Mouse (Mus musculus) embryonic fibroblast, embryonic 13.5 days (primary cell): ENCODE measurements around the gene Xcl1. TPM values are rescaled to one million over a fixed set of nuclear protein-coding genes. Genes with fewer than 3 reads are reported as not detected.
"Not testable (repeated sequence)": the region's sequence is repeated elsewhere in the genome, so short reads cannot be mapped to it uniquely, and the experiment has no call there.

Experiments used
- H3K27ac ChIP-seq: 2 replicates; pipeline ENCODE4 v1.5.1; 2012; ENCODE audit warnings: low read length, control low read depth, inconsistent platforms; ENCODE audit not compliant: insufficient read depth
- H3K4me1 ChIP-seq: 2 replicates; pipeline ENCODE4 v1.6.1; 2011; ENCODE audit warnings: low read length; ENCODE audit not compliant: control insufficient read depth, insufficient read depth
- H3K4me3 ChIP-seq: 2 replicates; pipeline ENCODE4 v1.5.1; 2011; ENCODE audit warnings: mild to moderate bottlenecking, control low read depth, low read length; ENCODE audit not compliant: insufficient read depth
- CTCF ChIP-seq: IDR thresholded peaks from 2 replicates; pipeline ENCODE4 v1.5.1; 2011; ENCODE audit warnings: mild to moderate bottlenecking, control low read depth, low read length, moderate library complexity, borderline replicate concordance; ENCODE audit not compliant: insufficient read depth
- POLR2A ChIP-seq: IDR thresholded peaks from 2 replicates; pipeline ENCODE4 v1.6.1; 2011; ENCODE audit warnings: low read depth, mild to moderate bottlenecking, control low read depth, low read length, moderate library complexity
- polyA plus RNA-seq: library from polyadenylated mRNA; stranded (reverse); fragments of >200 nt; gene quantifications from 2 replicates; pipeline ENCODE4 v1.2.4, GENCODE M21; 2011; ENCODE audit warnings: low read depth; ENCODE audit not compliant: missing spikeins, insufficient read length

Gene Xcl1
- not detected in 2 replicates for polyA plus RNA-seq

DNA sequence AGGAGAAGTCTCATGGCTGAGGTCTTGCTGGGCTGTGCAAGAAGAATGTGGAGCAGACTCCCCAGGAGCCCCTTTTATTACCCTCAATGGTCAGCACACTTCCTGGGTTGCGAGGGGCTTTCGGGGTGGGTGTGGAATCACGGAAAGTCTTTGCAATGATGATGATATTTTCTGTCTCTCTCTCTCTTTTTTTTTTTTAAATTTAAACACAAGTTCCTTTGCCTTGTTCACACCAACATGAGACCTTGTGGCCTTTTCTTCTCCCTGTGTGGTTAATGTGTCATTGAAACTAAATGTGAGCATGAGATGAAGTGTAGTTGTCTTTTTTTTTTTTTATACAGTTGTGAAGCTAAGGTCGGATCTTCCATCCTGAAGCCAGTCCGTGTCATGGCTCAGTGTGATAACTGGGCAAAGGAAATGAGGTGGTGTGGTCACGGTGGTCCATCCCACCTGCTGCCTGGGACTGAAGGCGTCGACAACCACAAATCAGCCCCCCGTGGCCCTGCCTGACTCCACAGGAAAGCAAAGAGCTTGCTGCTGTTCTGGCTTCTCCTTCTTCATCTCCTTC is at the start of gene Xcl1:
Gene Xcl1 (minus strand): TSS at position 51 of the 568 bp plus-strand sequence.
- no peak within 1 kb of the TSS for H3K4me3 ChIP-seq
- TF ChIP-seq CTCF: no peak
- no peak for TF ChIP-seq POLR2A
- no peaks in the 10 kb centered on the region for H3K4me1 ChIP-seq
- no peak within 1 kb of the TSS for H3K27ac ChIP-seq

DNA sequence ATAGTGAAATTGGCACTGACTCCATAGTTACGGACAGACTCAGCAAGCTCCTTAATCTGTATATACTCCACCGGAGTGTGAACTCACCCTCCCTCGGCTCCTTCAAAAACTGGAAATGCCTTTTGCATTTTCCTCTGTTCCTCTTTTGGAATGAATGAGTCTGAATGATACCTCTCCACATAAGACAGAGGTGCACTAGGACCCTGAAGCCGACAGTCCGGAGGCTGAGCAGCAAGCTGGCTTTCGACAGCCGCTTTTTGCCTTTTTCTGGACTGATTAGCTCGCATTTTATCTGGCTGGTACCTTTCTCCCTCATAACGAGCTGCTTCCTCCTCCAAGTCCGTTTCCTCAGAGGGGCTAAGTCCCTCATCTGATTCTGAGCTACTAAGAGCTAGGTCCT is 49.4 kb upstream of the Xcl1 start:
- H3K4me1 ChIP-seq, H3K4me3 ChIP-seq, H3K27ac ChIP-seq: not testable (repeated sequence)

DNA sequence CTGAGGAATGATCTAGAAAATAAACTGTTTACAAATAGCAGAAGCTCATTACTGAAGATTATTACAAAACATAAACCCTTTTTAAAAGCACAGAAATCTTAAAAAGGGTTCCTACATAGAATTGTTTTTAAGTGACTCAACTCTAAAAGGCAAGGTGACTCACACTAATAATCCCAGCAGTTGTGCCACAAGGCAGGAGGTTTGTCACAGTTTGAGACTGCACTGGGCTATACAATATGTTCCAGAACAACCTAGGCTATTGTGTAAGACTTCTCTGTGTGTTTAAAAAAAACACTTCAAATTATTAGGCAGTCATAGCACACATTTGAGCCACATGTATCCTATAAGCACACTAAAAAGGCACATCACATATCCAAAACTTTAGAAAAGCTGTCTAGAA is 42.0 kb upstream of the Xcl1 start:
- Histone ChIP-seq H3K4me1 (peaks cover 4% of the 10 kb centered on the region; the same call in 1 of the 2 replicates), H3K27ac (peak overlapping the region; percentile 90), H3K4me3 (no peak overlapping the region)
- TF ChIP-seq POLR2A (no peak), CTCF (no peak)

DNA sequence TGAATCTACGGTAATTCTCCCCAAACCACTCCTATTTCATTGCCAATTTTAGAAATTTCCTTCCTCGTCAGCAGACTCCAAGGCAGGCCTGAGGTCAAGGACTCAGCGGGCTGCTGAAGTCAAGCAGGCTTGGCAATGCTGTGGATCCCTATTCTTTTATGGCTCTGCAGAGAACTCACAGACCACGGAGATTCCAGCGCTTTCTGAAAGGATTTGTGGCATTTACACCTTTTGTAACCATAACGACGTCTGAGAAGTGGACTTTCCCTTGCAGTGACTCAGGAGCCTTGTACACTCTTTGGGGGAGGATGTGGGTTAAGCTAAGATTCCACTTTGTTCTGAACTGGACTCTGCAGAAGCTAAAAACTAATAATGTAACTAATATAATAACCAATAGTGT is 40.4 kb upstream of the Xcl1 start:
- TF ChIP-seq POLR2A: no peak
- no peak for TF ChIP-seq CTCF
- H3K4me1 ChIP-seq: peaks cover 4% of the 10 kb centered on the region; the same call in 1 of the 2 replicates

DNA sequence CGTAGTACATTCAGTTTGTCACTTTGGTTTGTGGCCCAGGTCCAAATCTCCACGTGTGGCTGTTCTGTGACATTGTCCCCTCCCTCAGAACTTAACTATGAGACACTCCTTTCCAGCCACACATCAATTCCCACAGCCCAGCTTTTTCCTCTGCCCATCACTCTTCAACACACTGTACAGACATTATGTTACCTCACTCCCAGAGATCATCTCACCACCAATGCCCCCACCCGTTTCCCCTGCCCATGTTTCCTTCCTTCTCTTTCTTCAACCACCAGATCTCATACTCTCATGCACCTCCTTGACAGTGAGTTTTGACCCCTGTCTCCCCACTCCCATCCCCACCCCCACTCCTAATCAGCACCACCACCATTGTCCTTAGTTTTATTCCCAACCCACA is 39.9 kb upstream of the Xcl1 start:
- no peak for TF ChIP-seq POLR2A
- TF ChIP-seq CTCF: no peak
- Histone ChIP-seq H3K27ac (peak overlapping the region; percentile 40; the same call in 1 of the 2 replicates), H3K4me3 (no peak overlapping the region), H3K4me1 (peaks cover 4% of the 10 kb centered on the region; the same call in 1 of the 2 replicates)

More for the DNA sequence above, 40.4 kb upstream of the Xcl1 start:
- H3K27ac ChIP-seq: peak overlapping the region; percentile 40; the same call in 1 of the 2 replicates
- no peak overlapping the region for H3K4me3 ChIP-seq

DNA sequence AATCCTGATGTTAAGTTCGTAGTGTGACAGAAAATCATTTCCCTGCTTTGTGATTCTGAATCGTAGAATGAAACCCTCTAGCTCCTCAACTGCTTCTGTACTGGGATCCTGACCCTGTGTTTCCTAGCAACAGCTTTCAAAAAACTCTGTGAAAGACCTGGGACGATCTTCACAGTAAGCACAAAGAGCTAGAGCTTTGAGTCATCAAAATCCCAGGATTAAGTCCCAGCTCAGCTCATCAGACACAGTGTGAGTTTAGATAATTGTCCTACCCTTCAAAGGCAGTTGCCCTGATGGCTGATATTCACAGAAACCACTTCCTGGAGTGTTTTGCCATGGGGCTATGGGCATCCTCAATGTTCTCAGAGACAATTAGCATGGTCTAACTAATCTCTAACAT is 38.5 kb upstream of the Xcl1 start:
- Histone ChIP-seq H3K27ac (no peak overlapping the region), H3K4me3 (no peak overlapping the region), H3K4me1 (peaks cover 4% of the 10 kb centered on the region; the same call in 1 of the 2 replicates)
- TF ChIP-seq POLR2A (no peak), CTCF (no peak)

DNA sequence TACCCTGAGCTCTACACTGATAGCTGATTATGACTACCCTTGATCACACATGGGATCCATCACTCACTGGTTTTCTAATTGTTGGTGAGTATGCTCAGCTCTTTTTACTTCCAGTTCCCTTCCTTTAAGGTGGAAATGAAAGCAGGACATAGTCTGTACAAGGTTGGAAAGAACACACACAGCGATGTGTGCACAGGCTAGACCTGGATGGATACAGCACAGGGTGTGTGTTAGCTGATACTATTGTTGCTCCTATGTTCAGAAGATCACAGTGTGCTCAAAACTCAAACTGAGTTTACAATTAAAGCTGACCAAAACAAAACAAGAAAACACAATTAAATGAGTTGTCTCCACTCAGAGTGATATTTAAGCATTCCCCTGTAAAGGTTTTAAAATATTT is 38.0 kb upstream of the Xcl1 start:
- TF ChIP-seq POLR2A: no peak
- no peak overlapping the region for H3K4me3 ChIP-seq
- H3K4me1 ChIP-seq: peaks cover 4% of the 10 kb centered on the region; the same call in 1 of the 2 replicates
- no peak overlapping the region for H3K27ac ChIP-seq

DNA sequence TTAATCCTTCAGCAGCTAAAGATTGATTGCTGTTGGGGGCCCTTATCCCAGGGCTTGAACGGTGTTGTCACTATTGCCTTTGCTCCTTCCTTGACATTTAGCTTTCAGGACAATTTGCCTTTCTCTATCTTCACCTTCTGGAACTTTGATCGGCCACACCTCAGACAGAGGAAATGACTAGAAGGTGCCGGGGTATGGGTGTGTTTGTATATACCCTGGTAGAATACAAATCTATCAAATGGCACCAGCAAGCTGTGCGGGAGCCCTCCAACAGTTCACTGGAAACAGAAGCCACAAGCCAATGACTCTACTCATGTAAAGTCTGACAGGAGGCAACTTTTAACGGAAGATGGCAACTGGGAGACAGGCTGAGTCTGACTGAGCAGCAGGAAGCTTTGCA is 37.4 kb upstream of the Xcl1 start:
- H3K4me1 ChIP-seq: peaks cover 4% of the 10 kb centered on the region; the same call in 1 of the 2 replicates
- no peak for TF ChIP-seq POLR2A
- no peak for TF ChIP-seq CTCF
- H3K27ac ChIP-seq: no peak overlapping the region

DNA sequence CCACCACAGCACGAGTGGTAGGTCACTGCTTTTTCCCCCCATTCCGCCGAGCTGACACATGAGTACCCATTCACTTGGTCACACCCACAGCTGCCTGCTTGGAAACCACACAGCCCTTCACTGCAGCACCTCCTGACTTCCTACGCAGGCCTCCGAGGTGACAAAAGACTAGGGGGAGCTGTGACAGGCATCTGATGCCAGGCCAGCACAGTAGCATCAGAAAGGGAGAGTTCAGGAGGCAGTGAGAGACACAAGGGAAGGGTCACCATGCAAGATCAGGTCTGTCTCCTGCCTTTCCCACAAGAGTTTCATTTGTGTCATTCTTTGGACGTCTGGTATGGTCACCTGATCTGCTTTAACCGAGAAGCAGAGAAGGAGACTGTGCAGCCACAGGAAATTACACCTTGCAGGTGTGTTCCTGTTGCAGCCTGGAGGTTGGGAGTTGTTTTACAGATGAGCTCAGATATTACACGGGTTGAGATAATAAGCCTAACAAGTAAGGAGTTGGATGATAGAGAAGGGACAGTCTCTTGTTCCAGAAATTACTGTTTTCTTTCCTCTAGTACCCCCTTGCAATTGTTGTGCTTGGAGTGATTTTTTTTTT is 30.9 kb upstream of the Xcl1 start:
- H3K27ac ChIP-seq: no peak overlapping the region
- no peak overlapping the region for H3K4me3 ChIP-seq
- H3K4me1 ChIP-seq: no peaks in the 10 kb centered on the region
- TF ChIP-seq POLR2A (no peak), CTCF (no peak)

More for the DNA sequence above, 37.4 kb upstream of the Xcl1 start:
- H3K4me3 ChIP-seq: no peak overlapping the region

DNA sequence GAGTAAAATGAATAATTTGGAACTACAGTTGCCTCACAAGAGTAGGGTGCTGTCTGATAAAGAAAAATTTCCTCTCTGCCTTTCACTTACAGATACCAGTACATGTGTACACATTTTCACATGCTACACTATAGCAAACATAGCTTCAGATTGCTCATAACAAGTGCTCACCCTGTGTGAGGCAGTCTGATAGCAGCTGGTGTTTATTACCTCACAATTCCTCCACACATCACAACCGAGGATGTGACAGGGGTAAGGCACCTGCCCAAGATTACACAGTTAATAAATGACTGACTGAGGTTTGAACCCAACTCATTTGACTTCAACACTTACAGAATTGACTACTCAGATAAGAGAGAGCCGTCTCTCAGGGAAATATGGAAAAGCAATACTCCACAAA is 25.3 kb upstream of the Xcl1 start:
- Histone ChIP-seq H3K4me1 (no peaks in the 10 kb centered on the region), H3K27ac (no peak overlapping the region), H3K4me3 (no peak overlapping the region)
- no peak for TF ChIP-seq POLR2A
- no peak for TF ChIP-seq CTCF
